ENCODE assay signal across 18 mouse cellular contexts in the genomic region with DNA sequence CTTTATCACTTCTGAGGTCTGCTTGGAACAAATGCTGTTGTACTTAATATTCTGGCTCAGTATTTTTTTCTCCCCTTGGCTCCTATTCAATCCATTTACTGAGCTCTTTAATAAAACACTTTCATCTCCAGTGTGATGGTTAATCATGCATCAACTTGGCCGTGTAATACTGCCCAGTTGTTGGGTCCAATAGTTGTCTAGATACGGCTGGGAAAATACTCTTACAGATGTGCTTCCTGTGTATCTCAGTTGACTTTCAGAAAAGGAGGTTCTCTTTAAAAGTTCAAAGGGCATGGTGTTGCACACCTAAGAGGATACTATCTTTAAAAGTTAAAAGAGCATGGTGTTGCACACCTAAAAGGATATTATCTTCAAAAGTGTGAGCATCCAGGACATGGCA.
"Had no signal": no experiment of that assay in that cellular context is flagged by ENCODE, and none has a peak within 500 bp of the region (broad histone marks: within the 10 kb centered on the region; RNA-seq: fewer than 3 reads in every experiment).

No protein-coding gene starts in this region.

- H3K9me3 ChIP-seq: liver, embryonic 12.5 days; liver, embryonic 15.5 days; lung, embryonic 15.5 days; neural tube, embryonic 12.5 days; neural tube, embryonic 15.5 days had no signal

- ATAC-seq: liver, embryonic 12.5 days had no signal

- H3K4me1 ChIP-seq: liver, embryonic 12.5 days; liver, embryonic 15.5 days; lung, embryonic 15.5 days; megakaryocyte, embryonic 14.5 days; neural tube, embryonic 12.5 days; neural tube, embryonic 15.5 days had no signal

- H3K27me3 ChIP-seq: liver, embryonic 12.5 days; liver, embryonic 15.5 days; lung, embryonic 15.5 days; neural tube, embryonic 12.5 days had no signal

- H3K4me2 ChIP-seq: liver, embryonic 12.5 days; liver, embryonic 15.5 days; lung, embryonic 15.5 days; midbrain, embryonic 11.5 days; neural tube, embryonic 12.5 days; neural tube, embryonic 15.5 days had no signal

- DNase-seq: layer of hippocampus, adult 9-11 months; lung, adult 18-20 months; lung, postnatal 10 days; lung, postnatal 36 days; midbrain, embryonic 14.5 days; right cerebral cortex, adult 18-20 months; right cerebral cortex, postnatal 14 days; thymus, adult 18-20 months; thymus, postnatal 36 days had no signal

- H3K36me3 ChIP-seq: liver, embryonic 12.5 days; liver, embryonic 15.5 days; lung, embryonic 15.5 days; neural tube, embryonic 12.5 days; neural tube, embryonic 15.5 days had no signal

- H3K4me3 ChIP-seq: layer of hippocampus, adult 2 months; left cerebral cortex, adult 2 months; liver, embryonic 12.5 days; liver, embryonic 15.5 days; lung, embryonic 15.5 days; megakaryocyte, embryonic 14.5 days; neural tube, embryonic 12.5 days; neural tube, embryonic 15.5 days had no signal

- H3K27ac ChIP-seq: layer of hippocampus, adult 2 months; left cerebral cortex, adult 2 months; liver, embryonic 12.5 days; liver, embryonic 15.5 days; lung, embryonic 15.5 days; neural tube, embryonic 12.5 days; neural tube, embryonic 15.5 days had no signal

- H3K9ac ChIP-seq: liver, embryonic 12.5 days; liver, embryonic 15.5 days; lung, embryonic 15.5 days; neural tube, embryonic 12.5 days; neural tube, embryonic 15.5 days had no signal
